Mouse (Mus musculus) MN1 (cell line): ENCODE results near the gene H60c.
"Not testable (repeated sequence)": the region's sequence is repeated elsewhere in the genome, so short reads cannot be mapped to it uniquely, and the experiment has no call there.

Experiments
- DNase-seq: peaks from one replicate; pipeline ENCODE4 v3.0.0-alpha.2; 2016; ENCODE audit warnings: low spot score

H60c gene

GRCm38 (mm10) chr10:3267671-3268070 is at the start of gene H60c:
TSS of gene H60c (minus strand) at chr10:3267771.
- no peak for DNase-seq

- DNase-seq = no peak
Observed at GRCm38 (mm10) chr10:3308821-3309206, 41.2 kb upstream of the H60c start.

- peak; percentile 24 for DNase-seq
Observed at GRCm38 (mm10) chr10:3308180-3308820, 40.7 kb upstream of the H60c start.

GRCm38 (mm10) chr10:3307752-3308151 is 40.2 kb upstream of the H60c start:
- peak; percentile 64 for DNase-seq

- DNase-seq = no peak
Observed at GRCm38 (mm10) chr10:3293969-3294368, 26.4 kb upstream of the H60c start.

- DNase-seq = no peak
Observed at GRCm38 (mm10) chr10:3281047-3281446, 13.5 kb upstream of the H60c start.

GRCm38 (mm10) chr10:3274065-3274464 is 6.5 kb upstream of the H60c start:
- DNase-seq = no peak

- DNase-seq = no peak
Observed at GRCm38 (mm10) chr10:3271036-3271435, 3.5 kb upstream of the H60c start.

- DNase-seq = no peak
Observed at GRCm38 (mm10) chr10:3266729-3267128, 842 bp downstream of the H60c start.

- no peak for DNase-seq
Observed at GRCm38 (mm10) chr10:3262784-3263183, 4.8 kb downstream of the H60c start.

- DNase-seq = no peak
Observed at GRCm38 (mm10) chr10:3257391-3257790, 10.2 kb downstream of the H60c start.

- DNase-seq = not testable (repeated sequence)
Observed at GRCm38 (mm10) chr10:3238436-3238835, 29.1 kb downstream of the H60c start.

- no peak for DNase-seq
Observed at GRCm38 (mm10) chr10:3236638-3237270, 30.8 kb downstream of the H60c start.

GRCm38 (mm10) chr10:3228447-3229195 is 39.0 kb downstream of the H60c start:
- DNase-seq = peak; percentile 77
